Mouse (Mus musculus) mouse embryonic stem cell (cell line): ENCODE results near the gene Mrpl9.

Source experiments
- in situ Hi-C, 2 experiments: fragments of 300-500 bp; cut with MboI; formaldehyde crosslinking; loops; 1 replicate in 1 of 2; 3 replicates in 1 of 2; pipeline ENCODE4 v1.14.3; 2019 to 2020; ENCODE audit warnings: low sequenced_read_pairs in 2 of 2, low pct_unique_long_range_greater_than_20kb in 1 of 2, mixed read lengths in 1 of 2; ENCODE audit not compliant: unreplicated experiment in 1 of 2

Gene Mrpl9

GRCm38 (mm10) chr3:94459834-94460233, 16.7 kb downstream of the Mrpl9 start:
- in situ Hi-C loops, result loop anchor here (5.0 to 10.0 kb wide), 4 partner anchors 37 to 135 kb away; no protein-coding TSS in a partner anchor

GRCm38 (mm10) chr3:94463926-94464578, 20.9 kb downstream of the Mrpl9 start:
- in situ Hi-C loops, result no loop called here

- in situ Hi-C loops, result no loop called here
Observed at GRCm38 (mm10) chr3:94465632-94466430, 22.7 kb downstream of the Mrpl9 start.

- in situ Hi-C loops, result no loop called here
Observed at GRCm38 (mm10) chr3:94468931-94469330, 25.8 kb downstream of the Mrpl9 start.

GRCm38 (mm10) chr3:94472447-94473114, 29.5 kb downstream of the Mrpl9 start:
- in situ Hi-C loops, result no loop called here

- in situ Hi-C loops, result no loop called here
Observed at GRCm38 (mm10) chr3:94473115-94473505, 30.0 kb downstream of the Mrpl9 start.

- in situ Hi-C loops, result no loop called here
Observed at GRCm38 (mm10) chr3:94473567-94474232, 30.6 kb downstream of the Mrpl9 start.

- in situ Hi-C loops, result no loop called here
Observed at GRCm38 (mm10) chr3:94476301-94477035, 33.4 kb downstream of the Mrpl9 start.

GRCm38 (mm10) chr3:94477444-94477843, 34.3 kb downstream of the Mrpl9 start:
- in situ Hi-C loops, result no loop called here

- in situ Hi-C loops, result no loop called here
Observed at GRCm38 (mm10) chr3:94477981-94478422, 34.9 kb downstream of the Mrpl9 start, which contains the start of gene Celf3. Celf3 (plus strand) TSS chr3:94478295.

GRCm38 (mm10) chr3:94478591-94479169, 35.6 kb downstream of the Mrpl9 start:
- in situ Hi-C loops, result no loop called here

- in situ Hi-C loops, result no loop called here
Observed at GRCm38 (mm10) chr3:94479564-94479963, 36.4 kb downstream of the Mrpl9 start.

- in situ Hi-C loops, result no loop called here
Observed at GRCm38 (mm10) chr3:94480291-94480884, 37.3 kb downstream of the Mrpl9 start, which contains the start of gene Riiad1. Riiad1 (minus strand) TSS chr3:94480341.

GRCm38 (mm10) chr3:94481429-94481828, 38.3 kb downstream of the Mrpl9 start:
- in situ Hi-C loops, result no loop called here

- in situ Hi-C loops, result no loop called here
Observed at GRCm38 (mm10) chr3:94482764-94483385, 39.8 kb downstream of the Mrpl9 start.

- in situ Hi-C loops, result no loop called here
Observed at GRCm38 (mm10) chr3:94483790-94484439, 40.8 kb downstream of the Mrpl9 start.
